Mouse (Mus musculus) mesoderm, embryonic 11.5 days (tissue): ENCODE results near the gene Tnfsf10.
A peak's percentile ranks its signal among the peaks of the same experiment; 100 is the strongest.
"Not testable (repeated sequence)": the region's sequence is repeated elsewhere in the genome, so short reads cannot be mapped to it uniquely, and the experiment has no call there.

ENCODE experiments used
- DNase-seq: peaks from one replicate; pipeline ENCODE4 v3.0.0-alpha.2; 2012; ENCODE audit warnings: low read depth, low spot score

Tnfsf10 gene

GRCm38 (mm10) chr3:27316559-27317287, at the start of gene Tnfsf10:
Tnfsf10 (plus strand) TSS chr3:27317028.
- DNase-seq, result no peak

GRCm38 (mm10) chr3:27267327-27267726, 49.5 kb upstream of the Tnfsf10 start:
- DNase-seq, result no peak

GRCm38 (mm10) chr3:27267887-27268286, 48.9 kb upstream of the Tnfsf10 start:
- no peak for DNase-seq

- no peak for DNase-seq
Observed at GRCm38 (mm10) chr3:27269151-27269550, 47.7 kb upstream of the Tnfsf10 start.

GRCm38 (mm10) chr3:27270160-27270962, 46.5 kb upstream of the Tnfsf10 start:
- DNase-seq, result peak; percentile 17

GRCm38 (mm10) chr3:27272926-27273745, 43.7 kb upstream of the Tnfsf10 start:
- peak; percentile 53 for DNase-seq

- DNase-seq, result not testable (repeated sequence)
Observed at GRCm38 (mm10) chr3:27279286-27279925, 37.4 kb upstream of the Tnfsf10 start.

GRCm38 (mm10) chr3:27280280-27280749, 36.5 kb upstream of the Tnfsf10 start:
- DNase-seq, result no peak

GRCm38 (mm10) chr3:27283071-27283713, 33.6 kb upstream of the Tnfsf10 start:
- DNase-seq, result peak; percentile 34

GRCm38 (mm10) chr3:27283796-27284195, 33.0 kb upstream of the Tnfsf10 start:
- DNase-seq, result no peak

- no peak for DNase-seq
Observed at GRCm38 (mm10) chr3:27284227-27284626, 32.6 kb upstream of the Tnfsf10 start.

GRCm38 (mm10) chr3:27285072-27285471, 31.8 kb upstream of the Tnfsf10 start:
- DNase-seq, result no peak

GRCm38 (mm10) chr3:27288301-27288700, 28.5 kb upstream of the Tnfsf10 start:
- no peak for DNase-seq

GRCm38 (mm10) chr3:27288909-27289308, 27.9 kb upstream of the Tnfsf10 start:
- no peak for DNase-seq

- DNase-seq, result no peak
Observed at GRCm38 (mm10) chr3:27290285-27290684, 26.5 kb upstream of the Tnfsf10 start.

- DNase-seq, result not testable (repeated sequence)
Observed at GRCm38 (mm10) chr3:27290945-27291344, 25.9 kb upstream of the Tnfsf10 start.

GRCm38 (mm10) chr3:27291411-27291810, 25.4 kb upstream of the Tnfsf10 start:
- not testable (repeated sequence) for DNase-seq

- no peak for DNase-seq
Observed at GRCm38 (mm10) chr3:27293645-27294385, 23.0 kb upstream of the Tnfsf10 start.

- DNase-seq, result no peak
Observed at GRCm38 (mm10) chr3:27300451-27300850, 16.4 kb upstream of the Tnfsf10 start.
